ENCODE assay signal across 7 mouse cellular contexts in genomic region chr2:112378973-112379898, GRCm38 (mm10). TPM values are rescaled to one million over a fixed set of nuclear protein-coding genes. Genes with fewer than 3 reads are reported as not detected.
DNase-seq lines count a peak whose midpoint lies in the region; ATAC-seq lines count a peak whose summit lies in the region.

Gene Katnbl1, plus strand, starts transcription at chr2:112379211.

- H3K4me2 ChIP-seq in intestine, embryonic 16.5 days (ENCODE audit: low read depth, low read length) = peak within 1 kb of the TSS; percentile 45
- H3K4me2 ChIP-seq in midbrain, embryonic 11.5 days = peak within 1 kb of the TSS; percentile 70

- peak; percentile 100 for ATAC-seq in intestine, embryonic 16.5 days
- peak; percentile 100 for ATAC-seq in midbrain, embryonic 11.5 days (ENCODE audit: low FRiP score)

- H3K9me3 ChIP-seq in intestine, embryonic 16.5 days (ENCODE audit: control insufficient read depth, low read length) = no peaks in the 10 kb centered on the region
- no peaks in the 10 kb centered on the region for H3K9me3 ChIP-seq in midbrain, embryonic 11.5 days (ENCODE audit: control insufficient read depth, low read length)

- H3K36me3 ChIP-seq in intestine, embryonic 16.5 days (ENCODE audit: control insufficient read depth, insufficient read depth, low read length) = no peaks in the 10 kb centered on the region
- no peaks in the 10 kb centered on the region for H3K36me3 ChIP-seq in midbrain, embryonic 11.5 days (ENCODE audit: control insufficient read depth, insufficient read depth, low read length)

- intact Hi-C loops in gastrocnemius, postnatal 36 days (cut with DNase I) = loop anchor here (2.0 to 5.0 kb wide), 2 partner anchors 73 to 104 kb away; partner anchors contain the start of gene Emc7
- intact Hi-C loops in left cerebral cortex, postnatal 36 days (cut with DNase I) = loop anchor here (1.0 to 2.0 kb wide), 2 partner anchors 72 to 102 kb away; no protein-coding TSS in a partner anchor

- no peaks in the 10 kb centered on the region for H3K27me3 ChIP-seq in intestine, embryonic 16.5 days (replicated peaks; ENCODE audit: control insufficient read depth, insufficient read depth, low read length)
- no peaks in the 10 kb centered on the region for H3K27me3 ChIP-seq in midbrain, embryonic 11.5 days (ENCODE audit: control insufficient read depth, insufficient read depth, low read length)

- H3K4me3 ChIP-seq in intestine, embryonic 16.5 days (ENCODE audit: low read length) = peak within 1 kb of the TSS; percentile 94
- H3K4me3 ChIP-seq in midbrain, embryonic 11.5 days (ENCODE audit: low read depth, low read length) = peak within 1 kb of the TSS; percentile 95

- peaks cover 2% of the 10 kb centered on the region; the same call in 1 of the 2 replicates for H3K4me1 ChIP-seq in intestine, embryonic 16.5 days (ENCODE audit: control insufficient read depth, insufficient read depth, low read length)
- peaks cover 12% of the 10 kb centered on the region for H3K4me1 ChIP-seq in midbrain, embryonic 11.5 days (ENCODE audit: control insufficient read depth, insufficient read depth, low read length)

- DNase-seq in adrenal gland, adult 18-20 months (ENCODE audit: low spot score in 2 of 2) = peak; percentile 96 to 97
- peak; percentile 97 for DNase-seq in embryo, embryonic 11 days
- peak; percentile 91 to 93 for DNase-seq in gastrocnemius, postnatal 36 days
- DNase-seq in left cerebral cortex, postnatal 36 days (ENCODE audit: low spot score in 2 of 2) = peak; percentile 87 to 89
- peak; percentile 99 for DNase-seq in midbrain, embryonic 11.5 days (ENCODE audit: low spot score, missing footprints)
- peak; percentile 85 for DNase-seq in skeletal muscle tissue, adult 2 months (ENCODE audit: low read depth, low spot score)

- peak within 1 kb of the TSS; percentile 98 for H3K9ac ChIP-seq in intestine, embryonic 16.5 days (ENCODE audit: low read depth, low read length)
- peak within 1 kb of the TSS; percentile 96 for H3K9ac ChIP-seq in midbrain, embryonic 11.5 days (ENCODE audit: low read length)

- WGBS in intestine, embryonic 16.5 days = under 1% methylated on average over 70 of the region's 72 CpGs
- under 1% methylated on average over 66 of the region's 72 CpGs for WGBS in midbrain, embryonic 11.5 days

- peak within 1 kb of the TSS; percentile 85 for H3K27ac ChIP-seq in intestine, embryonic 16.5 days (ENCODE audit: low read length)
- peak within 1 kb of the TSS; percentile 80 for H3K27ac ChIP-seq in midbrain, embryonic 11.5 days (ENCODE audit: low read depth, low read length)

RNA-seq across cellular contexts. Expression of gene Katnbl1, which starts in this region (rescaled TPM):
- 10 to 100 TPM; 10.0 to 11.3 TPM for total RNA-seq in adrenal gland, adult 18-20 months (2021)
- 1 to 10 TPM; 1.9 to 3.1 TPM for total RNA-seq in gastrocnemius, postnatal 36 days (2021)
- polyA plus RNA-seq in intestine, embryonic 16.5 days (2015; fragmentation: Nextera tagmentation; extraction: Ambion mirVana) = 31.9 and 33.9 TPM in 2 replicates
- 10 to 100 TPM; 12.7 to 16.3 TPM for total RNA-seq in left cerebral cortex, postnatal 36 days (2021)
- 54.4 and 55.0 TPM in 2 replicates for polyA plus RNA-seq in midbrain, embryonic 11.5 days (2014; fragmentation: Nextera tagmentation; extraction: Ambion mirVana)

Comparison
In these comparisons a context has a peak if more than half of its experiments do, and no peak if none do; other contexts are left out.
1. Peak in every context shown above with its lines: DNase-seq, ATAC-seq, H3K4me3 ChIP-seq and H3K27ac ChIP-seq.